Mouse (Mus musculus): ENCODE measurements around the gene Olfr430.

DNA sequence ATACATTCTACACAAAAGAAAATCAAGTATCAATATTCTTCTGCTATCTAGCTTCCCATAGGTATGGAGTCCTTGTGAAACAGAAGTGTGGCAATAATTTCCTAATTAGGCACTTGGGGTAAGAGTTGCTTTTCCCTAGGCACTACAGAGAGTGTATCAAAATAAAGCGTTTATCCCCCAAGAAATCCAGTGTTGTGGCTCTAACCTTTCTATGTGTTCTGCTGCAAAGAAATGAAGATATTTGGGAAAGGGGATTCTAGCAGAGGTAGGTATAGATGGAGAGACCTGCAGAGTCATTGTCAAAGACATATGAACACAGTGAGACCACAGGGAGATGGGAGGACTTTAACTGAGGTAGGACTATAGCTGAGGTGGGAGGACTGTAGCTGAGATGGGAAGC lies 30.2 kb downstream of the Olfr430 start, which contains the start of gene Olfr427:
- TF ChIP-seq CTCF (IDR thresholded peaks at IDR 0.05; ENCODE audit: extremely low read depth, insufficient read depth, low read length) (no peak), POLR2A (IDR thresholded peaks at IDR 0.05; ENCODE audit: extremely low read depth, insufficient read depth, low read length) (no peak)
